Mouse (Mus musculus) frontal cortex, adult (tissue): ENCODE measurements around the gene Olfr557.

ENCODE experiments used
- ATAC-seq: cut with Nextera tagmentation; 2 replicates; pipeline ENCODE4 v1.9.2; 2017; ENCODE audit warnings: mild to moderate bottlenecking, moderate library complexity, mixed read lengths; ENCODE audit not compliant: low TSS enrichment

Gene Olfr557

GRCm38 (mm10) chr7:102695358-102696125 lies at the start of gene Olfr557:
Olfr557 (plus strand) TSS chr7:102695910.
- peak; percentile 55; the same call in 1 of the 2 replicates for ATAC-seq

- ATAC-seq, result no peak
Observed at GRCm38 (mm10) chr7:102658523-102658922, 37.2 kb upstream of the Olfr557 start, which contains the start of gene Olfr555. Olfr555 (plus strand) TSS chr7:102658823.

- ATAC-seq, result no peak
Observed at GRCm38 (mm10) chr7:102664599-102664998, 31.1 kb upstream of the Olfr557 start, which contains the start of gene Olfr556. Olfr556 (plus strand) TSS chr7:102664899.

- ATAC-seq, result no peak
Observed at GRCm38 (mm10) chr7:102665378-102665777, 30.3 kb upstream of the Olfr557 start.

- no peak for ATAC-seq
Observed at GRCm38 (mm10) chr7:102676225-102676624, 19.5 kb upstream of the Olfr557 start.

- ATAC-seq, result no peak
Observed at GRCm38 (mm10) chr7:102681916-102682315, 13.8 kb upstream of the Olfr557 start.

GRCm38 (mm10) chr7:102686944-102687501 lies 8.7 kb upstream of the Olfr557 start, which contains the start of gene Trim68:
Trim68 (minus strand) TSS chr7:102687327.
- peak; percentile 100 for ATAC-seq

- no peak for ATAC-seq
Observed at GRCm38 (mm10) chr7:102698461-102698860, 2.8 kb downstream of the Olfr557 start.

- ATAC-seq, result no peak
Observed at GRCm38 (mm10) chr7:102701915-102702314, 6.2 kb downstream of the Olfr557 start, which contains the start of gene Olfr558. Olfr558 (plus strand) TSS chr7:102702215.

GRCm38 (mm10) chr7:102718970-102719369 lies 23.3 kb downstream of the Olfr557 start, which contains the start of gene Olfr33:
Olfr33 (minus strand) TSS chr7:102719070.
- no peak for ATAC-seq

GRCm38 (mm10) chr7:102727391-102727790 lies 31.7 kb downstream of the Olfr557 start, which contains the start of gene Olfr559:
Olfr559 (minus strand) TSS chr7:102727491.
- ATAC-seq, result no peak

GRCm38 (mm10) chr7:102733793-102734192 lies 38.1 kb downstream of the Olfr557 start:
- ATAC-seq, result no peak

GRCm38 (mm10) chr7:102737705-102738104 lies 42.0 kb downstream of the Olfr557 start:
- no peak for ATAC-seq
